Mouse (Mus musculus) lung, adult 2 months (tissue): ENCODE measurements around the gene Tfb2m.

ENCODE experiments used
- CTCF ChIP-seq: fragments of 200-500 bp; IDR thresholded peaks from 2 replicates; pipeline ENCODE4 v1.5.1; 2011; ENCODE audit warnings: mild to moderate bottlenecking, low read length, control low read depth; ENCODE audit not compliant: insufficient read depth
- POLR2A ChIP-seq: fragments of 200-500 bp; IDR thresholded peaks from 2 replicates; pipeline ENCODE4 v1.6.1; 2011; ENCODE audit warnings: low read depth, mild to moderate bottlenecking, control low read depth, low read length, borderline replicate concordance; ENCODE audit errors: extremely low read depth

DNA sequence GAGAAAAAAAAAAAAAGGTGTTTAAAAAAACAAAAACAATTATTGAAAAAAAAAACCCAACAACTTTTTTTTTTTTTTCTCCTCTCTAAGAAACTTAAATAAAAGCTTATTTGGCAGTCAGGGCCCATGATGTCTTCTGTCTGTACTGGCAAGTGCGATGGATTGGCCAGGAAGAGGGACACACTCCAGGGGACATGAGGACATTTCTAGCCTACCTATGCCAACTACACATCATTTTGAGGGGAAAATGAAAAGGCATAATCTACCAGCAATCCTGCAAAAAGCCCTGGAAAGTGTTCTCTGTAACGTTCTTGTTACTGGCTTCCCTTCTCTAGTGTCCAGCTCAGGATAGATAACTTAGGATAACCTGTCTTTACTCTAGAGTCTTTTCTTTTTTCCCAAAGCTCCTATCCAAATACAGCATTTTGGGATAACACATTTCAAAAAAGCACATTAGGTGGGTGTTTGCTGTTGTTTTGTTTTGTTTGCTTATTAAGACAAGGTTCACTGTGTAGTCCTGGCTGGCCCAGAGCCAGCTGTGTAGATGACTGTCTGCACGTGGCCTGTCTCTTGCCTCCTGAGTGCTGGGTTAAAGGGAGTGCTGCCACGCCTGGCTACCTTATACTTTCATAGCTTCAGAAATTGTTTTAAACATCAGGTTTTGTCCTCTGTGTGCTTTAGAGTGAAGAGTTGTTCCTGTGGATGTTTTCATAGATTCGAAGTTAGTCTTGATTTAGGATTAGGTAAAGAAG lies 7.3 kb upstream of the Tfb2m start:
- TF ChIP-seq CTCF, result no peak
- no peak for TF ChIP-seq POLR2A
